Mouse (Mus musculus) kidney, postnatal 10 days (tissue): ENCODE results near the gene Tescl.
A peak's percentile ranks its signal among the peaks of the same experiment; 100 is the strongest.

Experiments
- DNase-seq: peaks from one replicate; pipeline ENCODE4 v3.0.0; 2021; ENCODE audit warnings: mixed read lengths

Gene Tescl

DNA sequence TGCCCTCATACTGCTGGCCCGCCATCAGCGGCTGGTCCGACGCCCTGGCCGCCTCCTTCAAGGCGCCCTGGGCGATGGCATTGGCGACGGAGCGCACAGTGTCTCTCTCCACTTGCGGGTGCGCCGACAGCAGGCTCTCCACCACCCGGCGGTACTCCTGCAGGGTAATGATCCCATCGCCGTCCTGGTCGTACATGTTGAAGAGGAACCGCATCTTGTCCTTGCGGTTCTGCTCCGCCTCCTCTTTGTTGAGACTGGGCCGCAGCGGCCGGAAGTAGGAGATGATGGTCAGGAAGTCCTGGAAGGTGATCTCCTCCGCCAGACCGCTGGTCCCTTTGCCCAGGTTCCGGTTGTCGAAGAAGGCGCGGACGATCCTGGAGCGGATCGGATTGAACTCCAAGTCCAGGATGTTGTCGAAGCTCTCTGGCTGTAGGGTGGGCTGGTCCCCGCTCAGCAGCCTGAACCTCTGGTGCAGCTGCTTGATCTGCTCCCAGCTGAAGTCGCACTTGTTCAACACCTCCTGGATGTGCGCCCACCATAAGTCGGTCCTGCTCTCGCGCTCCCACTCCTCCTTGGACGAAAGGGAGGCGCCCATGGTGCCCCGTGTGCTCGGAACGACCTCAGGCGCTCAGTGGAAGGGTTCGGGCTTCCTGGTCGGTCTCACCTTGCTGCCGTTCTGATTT, at the start of gene Tescl:
TSS of gene Tescl (minus strand) at position 633 of the 683 bp plus-strand sequence.
- DNase-seq: peak; percentile 34

DNA sequence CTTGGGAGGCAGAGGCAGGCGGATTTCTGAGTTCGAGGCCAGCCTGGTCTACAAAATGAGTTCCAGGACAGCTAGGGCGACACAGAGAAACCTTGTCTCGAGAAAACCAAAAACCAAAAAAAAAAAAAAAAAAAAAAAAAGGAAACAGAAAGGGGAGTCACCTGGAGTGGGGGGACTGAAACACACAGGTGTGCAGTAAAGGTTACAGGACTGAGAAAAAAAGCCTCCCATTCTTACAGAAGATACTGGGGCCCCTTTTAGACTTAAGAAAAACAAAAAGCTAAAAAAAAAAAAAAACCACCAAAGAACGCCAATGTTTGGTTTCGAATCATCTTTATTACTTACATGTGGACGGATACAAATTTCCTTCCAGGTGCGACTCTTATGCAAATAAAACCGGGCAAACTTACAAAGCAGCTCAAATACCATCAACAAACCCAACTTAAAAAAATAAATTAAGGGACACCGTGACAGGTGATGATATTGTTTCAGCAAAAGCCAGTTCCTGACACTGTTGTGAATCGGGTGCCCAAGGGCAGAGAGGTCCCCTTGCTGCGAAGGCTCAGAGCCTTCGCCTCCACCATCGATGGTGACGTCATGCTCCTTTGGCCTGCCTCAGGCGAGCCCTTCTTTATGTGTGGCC, 49.1 kb upstream of the Tescl start:
- DNase-seq: no peak

DNA sequence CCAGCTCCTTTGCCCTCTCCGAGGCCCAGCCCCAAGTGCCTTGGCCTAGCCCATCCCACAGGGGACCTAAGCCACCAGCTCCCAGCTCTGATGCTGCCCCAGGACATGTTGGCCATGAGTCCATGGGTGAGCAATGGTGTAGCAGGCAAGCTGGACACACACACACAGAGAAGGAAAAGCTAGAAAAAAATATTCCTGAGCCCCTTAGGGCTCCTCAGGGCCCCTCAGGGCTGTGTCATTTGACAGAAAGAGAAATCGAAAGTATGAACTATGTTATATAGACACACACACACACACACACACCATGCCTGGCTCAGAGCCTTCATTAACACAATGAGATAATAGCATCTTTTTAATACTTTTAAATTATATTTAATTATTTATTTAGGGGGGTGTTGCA, 46.6 kb upstream of the Tescl start:
- no peak for DNase-seq

DNA sequence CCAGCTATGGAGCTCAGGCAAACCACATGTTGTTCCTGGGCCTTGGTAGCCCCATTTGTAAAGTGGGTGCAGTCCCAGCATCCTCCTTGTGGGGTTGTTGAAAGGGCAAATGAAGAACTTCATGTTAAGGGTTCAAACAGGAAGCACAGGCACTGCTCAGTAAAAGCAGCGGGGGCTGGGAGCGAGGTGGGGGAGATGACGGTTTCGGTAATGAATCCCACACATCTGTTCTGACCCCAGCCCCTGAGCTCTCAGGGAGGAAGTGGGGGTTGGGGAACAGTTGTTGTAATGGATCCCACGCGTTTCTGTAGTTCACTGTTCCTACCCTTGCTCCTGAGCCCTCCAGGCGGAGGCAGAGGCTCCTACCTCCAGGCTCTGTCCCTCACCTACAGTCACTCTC, 46.2 kb upstream of the Tescl start:
- DNase-seq: no peak

DNA sequence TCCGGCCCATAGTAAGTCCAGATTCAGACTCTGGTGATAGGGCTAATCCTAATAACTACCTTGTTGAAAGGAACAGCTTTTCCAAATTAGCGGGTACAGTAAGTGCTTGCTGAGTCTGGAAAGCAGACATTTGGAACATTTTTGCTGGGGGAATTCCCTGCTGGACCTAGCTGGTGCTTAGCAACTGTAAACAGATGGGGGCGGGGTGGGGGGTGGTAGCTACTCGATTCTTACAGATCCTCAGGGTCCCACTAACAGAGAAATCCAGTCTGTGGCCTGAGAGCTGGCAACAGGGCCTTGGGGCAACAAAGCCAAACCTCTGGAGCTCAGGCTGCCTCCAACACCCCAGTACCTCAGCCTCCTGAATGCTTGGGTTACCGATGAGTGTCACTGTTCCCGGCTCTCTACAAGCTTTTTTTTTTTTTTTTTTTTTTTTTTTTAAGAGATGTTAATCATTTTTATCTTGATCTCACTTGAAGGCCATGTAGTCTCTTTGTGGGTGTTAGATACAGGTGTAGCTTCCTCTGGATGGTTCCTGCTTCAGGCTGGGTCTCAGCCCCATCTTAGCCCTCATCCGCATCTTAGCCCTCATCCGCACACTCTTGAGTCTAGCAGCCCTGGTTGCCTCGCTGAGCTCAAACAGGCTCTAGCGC, 44.4 kb upstream of the Tescl start:
- no peak for DNase-seq

DNA sequence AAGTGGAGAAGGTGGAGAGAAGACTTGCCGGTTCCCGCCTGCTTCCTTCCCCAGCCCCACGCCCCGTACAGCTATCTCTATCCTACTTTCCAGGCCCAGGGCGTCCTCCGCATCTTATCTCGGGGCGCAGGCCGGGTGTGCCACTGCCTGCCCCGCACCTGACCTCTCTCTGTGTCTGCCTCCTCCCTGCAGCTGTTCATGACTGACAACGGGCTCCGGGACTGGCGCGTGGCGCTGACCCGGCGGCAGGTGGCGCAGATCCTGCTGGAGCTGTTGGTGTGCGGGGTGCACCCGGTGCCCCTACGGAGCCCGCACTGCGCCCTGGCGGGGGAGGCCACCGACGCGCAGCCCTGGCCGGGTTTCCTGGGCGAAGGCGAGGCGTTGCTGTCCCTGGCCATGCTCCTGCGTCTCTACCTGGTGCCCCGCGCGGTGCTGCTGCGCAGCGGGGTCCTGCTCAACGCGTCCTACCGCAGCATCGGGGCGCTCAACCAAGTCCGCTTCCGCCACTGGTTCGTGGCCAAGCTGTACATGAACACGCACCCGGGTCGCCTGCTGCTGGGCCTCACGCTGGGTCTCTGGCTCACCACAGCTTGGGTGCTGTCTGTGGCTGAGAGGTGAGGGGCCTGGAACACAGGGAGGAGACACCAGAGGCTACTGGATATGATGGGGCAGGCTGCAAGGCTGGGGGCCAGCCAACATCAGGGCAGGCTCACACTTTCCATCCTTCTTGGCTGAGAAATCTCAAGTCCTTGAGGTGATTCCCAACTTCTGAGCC, 43.5 kb upstream of the Tescl start:
- peak; percentile 42 for DNase-seq

DNA sequence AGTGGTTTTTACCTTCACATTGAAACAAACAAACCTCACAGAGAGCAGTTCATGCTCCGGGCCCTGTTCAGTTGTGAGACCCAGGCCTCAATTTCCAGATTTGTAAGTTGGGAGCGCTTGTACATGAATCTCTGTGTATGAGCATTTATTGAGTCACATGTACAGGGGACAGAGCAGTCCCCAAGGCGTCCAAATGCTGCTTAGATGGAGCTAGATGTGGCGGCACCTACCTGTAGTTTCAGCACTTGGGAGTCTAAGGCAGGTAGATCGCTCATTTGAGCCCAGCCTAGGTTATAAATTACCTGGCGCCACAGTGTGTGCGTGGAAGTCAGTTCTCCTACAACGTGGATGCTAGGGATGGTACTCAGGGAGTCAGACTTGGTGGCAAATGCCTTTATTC, 42.7 kb upstream of the Tescl start:
- no peak for DNase-seq

DNA sequence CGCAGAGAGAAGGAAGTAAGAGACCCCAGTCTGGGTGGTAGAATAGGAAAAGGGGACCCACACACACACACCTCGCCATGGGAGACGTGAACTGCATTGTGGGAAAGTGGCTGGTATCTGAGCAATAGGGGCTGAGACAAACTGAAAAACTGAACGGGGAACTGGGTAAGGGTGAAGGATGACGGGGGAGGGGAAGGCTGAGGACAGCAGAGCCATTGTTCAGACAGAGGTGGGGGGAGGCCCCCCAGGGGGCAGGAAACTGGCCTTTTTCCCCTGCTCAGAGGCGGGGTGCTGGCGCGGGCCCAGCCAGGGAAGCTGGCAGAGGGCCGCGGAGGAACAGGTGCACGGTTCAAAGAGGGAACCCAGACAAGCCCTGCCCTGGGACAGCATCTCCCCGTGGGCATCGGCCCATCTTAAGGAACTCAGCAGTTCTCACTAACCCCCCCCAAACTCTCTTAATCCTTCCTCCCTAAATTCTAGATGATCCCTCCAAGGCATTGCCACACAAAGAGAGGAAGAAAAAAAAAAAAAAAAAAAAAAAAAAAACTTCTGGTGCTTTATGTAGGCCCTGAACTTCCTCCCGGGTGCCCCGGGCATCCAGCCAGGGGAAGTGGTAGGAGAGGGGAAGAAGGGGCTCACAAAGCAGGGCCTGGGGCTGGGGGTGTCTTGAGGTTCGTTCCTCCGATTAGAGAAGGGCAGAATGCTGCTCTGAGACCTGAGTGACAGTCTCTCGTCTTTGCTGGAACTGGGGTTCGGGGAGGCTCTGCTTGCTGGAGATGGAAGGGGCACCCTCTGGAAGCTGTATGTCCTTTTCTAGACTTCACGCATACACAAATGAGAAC, 40.0 kb upstream of the Tescl start:
- peak; percentile 59 for DNase-seq

DNA sequence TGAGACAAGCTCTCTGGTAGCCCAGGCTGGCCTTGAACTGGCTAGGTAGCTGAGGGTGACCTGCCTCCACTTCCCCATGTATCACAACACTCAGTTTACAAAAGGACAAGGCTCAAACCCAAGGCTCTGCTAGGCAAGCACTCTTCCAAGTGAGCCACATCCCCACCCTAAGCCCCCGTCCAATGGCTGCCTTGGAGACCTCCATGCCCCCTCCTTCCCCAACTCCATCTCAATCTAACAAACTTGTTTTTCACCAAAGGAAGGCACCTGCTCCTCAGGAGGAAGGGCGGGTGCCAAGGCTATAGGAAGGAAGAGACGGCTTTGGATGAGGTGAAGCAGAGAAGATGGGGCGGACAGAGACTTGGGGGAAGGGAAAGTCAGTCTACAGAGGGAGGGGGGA, 39.0 kb upstream of the Tescl start:
- DNase-seq: no peak

DNA sequence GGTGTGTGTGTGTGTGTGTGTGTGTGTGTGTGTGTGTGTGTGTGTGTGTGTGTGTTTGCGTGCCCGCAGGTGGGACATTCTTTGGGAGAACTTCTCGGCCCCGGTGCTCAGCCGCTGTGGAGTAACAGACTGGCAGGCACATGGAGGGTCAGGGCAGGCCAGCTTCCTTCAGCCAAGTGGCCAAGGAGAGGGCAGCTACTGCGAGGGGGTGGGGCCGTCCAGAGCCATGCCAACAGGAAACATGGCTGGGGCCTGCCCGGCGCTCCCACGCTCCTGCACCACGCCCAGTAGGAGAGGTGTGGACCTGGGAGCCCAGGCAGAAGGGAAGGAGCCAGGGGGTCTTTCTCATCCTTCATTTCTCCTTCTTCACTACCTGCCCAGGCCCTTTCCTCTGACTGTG, 38.6 kb upstream of the Tescl start:
- DNase-seq: peak; percentile 21

DNA sequence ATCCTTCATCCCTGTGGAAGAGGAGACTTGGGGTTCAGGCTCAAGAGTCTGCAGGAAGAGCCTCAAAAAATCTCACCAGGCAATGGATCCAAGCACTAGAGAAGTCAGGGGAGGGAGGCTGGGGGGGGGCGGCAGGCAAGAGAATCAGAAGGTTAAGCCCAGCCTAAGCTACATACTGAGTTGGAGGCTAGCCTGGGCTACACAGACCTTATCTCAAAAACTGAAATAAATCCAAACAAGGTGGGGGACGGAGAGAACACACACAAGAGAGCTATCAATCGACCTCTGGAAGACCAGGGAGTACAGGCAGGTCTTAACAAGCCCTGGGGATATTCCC, 38.0 kb upstream of the Tescl start:
- DNase-seq: no peak

DNA sequence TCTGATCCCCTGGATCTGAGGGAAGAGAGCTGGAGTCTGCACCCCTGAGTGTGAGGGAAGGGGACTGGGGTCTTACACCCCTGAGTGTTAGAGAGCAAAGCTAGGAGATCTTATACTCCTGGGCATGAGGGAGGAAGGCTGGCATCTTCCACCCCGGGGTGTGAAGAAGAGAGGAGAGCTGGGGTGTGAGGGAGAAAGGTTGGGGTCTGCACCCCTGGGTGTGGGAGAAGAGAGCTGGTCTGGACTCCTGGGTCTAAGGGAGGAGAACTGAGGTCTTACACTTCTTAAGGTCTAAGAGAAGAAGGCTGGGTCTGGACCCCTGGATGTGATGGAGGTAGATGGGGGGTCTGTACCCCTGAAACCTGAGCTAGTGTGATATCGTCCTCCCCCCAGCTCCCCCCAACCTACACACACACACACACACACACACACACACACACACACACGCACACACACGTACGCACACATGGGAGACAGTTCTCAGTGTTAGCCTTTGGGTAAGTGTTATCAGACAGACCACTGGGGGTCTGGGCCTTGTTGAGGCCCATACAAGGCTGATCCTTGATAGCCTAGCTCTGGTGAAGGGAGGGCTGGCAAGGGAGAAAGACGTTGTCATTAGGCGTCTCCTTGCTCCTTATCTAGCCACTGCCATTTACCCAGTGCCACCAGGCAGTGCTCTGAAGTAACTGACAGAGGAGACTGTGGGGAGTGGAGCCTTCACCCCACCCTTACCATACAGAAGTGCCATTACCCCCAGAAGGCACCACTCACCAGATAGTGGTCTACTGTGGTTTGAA, 37.5 kb upstream of the Tescl start:
- DNase-seq: no peak

DNA sequence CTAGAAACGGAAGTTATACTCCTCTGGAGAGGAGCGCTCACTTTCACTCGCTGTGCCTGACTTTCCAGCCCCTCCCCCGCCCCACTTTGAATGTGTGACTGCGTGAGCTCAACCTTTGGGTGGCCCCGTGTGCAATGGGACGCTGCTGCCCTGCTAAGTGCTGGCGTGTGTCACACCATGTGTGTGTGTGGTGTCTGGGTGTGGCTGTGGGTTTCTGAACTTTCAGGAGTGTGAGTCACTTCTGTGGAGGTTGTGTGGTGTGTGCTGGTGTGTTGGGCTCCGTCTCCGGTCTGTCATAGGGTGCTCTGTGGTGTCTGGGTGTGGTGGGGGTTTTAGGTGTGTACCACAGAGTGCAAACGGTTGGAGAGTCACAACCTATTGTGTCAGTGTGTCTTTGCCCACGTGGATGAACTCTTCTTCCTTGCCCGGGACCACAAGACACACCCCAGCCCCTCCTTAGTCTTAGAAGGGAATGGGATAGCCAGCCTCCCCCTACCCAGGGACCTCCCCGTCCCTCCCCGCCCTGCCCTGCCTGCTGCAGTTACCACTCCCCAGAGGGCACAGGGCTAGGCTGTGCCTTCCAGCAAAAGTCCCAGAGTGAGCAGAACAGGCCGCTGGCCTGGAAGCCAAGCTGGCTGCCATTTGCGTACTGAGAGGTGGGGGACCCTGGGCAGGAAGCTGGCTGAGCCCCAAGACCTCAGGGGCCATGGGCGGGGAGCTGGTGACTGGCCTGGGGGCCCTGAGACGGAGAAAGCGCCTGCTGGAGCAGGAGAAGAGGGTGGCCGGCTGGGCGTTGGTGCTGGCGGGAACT, 36.2 kb upstream of the Tescl start, which contains the start of gene Kcnn4:
TSS of gene Kcnn4 (plus strand) at position 533 of the 811 bp plus-strand sequence.
- DNase-seq: no peak

DNA sequence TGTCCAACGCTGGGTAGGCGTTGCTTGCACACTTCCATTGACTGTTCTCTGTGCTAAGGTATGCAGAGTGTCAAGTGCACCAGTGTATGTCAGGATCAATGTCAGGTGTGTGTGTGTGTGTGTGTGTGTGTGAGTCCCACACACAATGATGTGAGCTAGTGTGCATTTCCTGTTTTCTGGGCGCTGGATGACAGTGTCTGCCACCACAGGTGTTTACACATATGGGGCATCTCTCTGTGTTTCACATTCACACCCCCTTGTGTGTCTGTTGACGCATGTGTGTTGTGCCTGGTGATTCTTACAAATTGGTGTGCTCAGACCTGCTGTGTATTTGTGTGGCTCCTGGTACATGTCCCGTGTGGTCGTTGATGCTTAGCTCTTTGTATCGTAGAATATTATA, 35.2 kb upstream of the Tescl start:
- no peak for DNase-seq

DNA sequence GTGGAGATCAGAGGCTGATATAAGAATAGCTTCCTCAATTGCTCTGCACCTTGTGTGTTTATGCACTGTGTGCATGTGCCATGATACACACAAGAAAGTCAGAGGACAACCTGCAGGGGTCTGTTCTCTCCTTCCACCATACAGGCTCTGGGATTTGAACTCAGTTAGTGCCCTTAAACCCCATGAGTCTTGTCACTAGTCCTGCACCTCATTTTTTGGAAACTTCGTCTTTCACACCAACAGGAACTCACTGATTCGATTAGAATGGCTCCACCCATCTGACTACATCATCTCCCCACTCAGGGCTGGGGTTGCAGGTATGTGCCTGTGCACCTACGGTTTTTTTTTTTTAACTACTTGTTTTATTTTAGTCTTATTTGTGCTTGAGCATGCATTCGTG, 34.5 kb upstream of the Tescl start:
- no peak for DNase-seq

DNA sequence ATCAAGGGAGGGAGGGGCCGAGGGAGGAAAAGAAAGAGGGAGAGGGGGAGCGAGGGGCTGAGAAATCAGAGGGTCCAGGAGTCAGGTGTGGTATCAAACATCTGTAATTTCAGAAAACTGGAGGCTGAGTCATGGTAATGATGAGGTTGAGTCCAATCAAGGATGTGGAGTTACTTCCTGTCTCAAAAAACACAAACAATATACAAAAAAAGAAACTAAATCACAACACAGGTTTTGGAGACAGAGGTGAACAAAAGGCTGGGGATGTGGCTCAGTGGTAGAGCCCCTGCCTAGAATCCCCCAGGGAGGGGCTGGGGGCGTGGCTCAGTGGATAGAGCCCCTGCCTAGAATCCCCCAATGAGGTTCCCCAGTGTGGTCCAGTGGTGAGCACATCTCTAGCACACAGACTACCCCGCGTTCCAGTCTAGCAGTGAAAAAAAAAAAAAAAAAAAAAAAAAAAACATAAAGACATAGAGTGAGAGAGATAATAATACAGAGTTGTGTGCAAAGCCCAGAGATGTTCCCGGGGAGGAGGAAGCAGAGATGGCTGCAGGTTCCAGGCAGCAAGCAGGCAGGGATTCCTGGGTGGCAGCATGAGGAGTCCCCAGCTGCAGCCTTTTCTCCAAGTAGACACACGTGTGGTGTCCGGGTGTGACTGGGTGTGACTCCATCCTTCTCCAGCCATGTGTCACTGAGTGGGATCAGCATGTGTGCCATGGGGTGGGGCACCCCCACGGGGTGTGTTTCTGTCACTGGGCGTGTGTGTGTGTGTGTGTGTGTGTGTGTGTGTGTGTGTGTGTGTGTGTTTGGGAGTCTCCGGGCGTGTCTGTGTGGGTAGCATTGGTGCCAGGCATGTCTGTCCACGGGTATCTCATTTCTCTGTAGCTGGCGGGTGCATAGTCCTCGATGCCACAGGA, 33.2 kb upstream of the Tescl start:
- no peak for DNase-seq

DNA sequence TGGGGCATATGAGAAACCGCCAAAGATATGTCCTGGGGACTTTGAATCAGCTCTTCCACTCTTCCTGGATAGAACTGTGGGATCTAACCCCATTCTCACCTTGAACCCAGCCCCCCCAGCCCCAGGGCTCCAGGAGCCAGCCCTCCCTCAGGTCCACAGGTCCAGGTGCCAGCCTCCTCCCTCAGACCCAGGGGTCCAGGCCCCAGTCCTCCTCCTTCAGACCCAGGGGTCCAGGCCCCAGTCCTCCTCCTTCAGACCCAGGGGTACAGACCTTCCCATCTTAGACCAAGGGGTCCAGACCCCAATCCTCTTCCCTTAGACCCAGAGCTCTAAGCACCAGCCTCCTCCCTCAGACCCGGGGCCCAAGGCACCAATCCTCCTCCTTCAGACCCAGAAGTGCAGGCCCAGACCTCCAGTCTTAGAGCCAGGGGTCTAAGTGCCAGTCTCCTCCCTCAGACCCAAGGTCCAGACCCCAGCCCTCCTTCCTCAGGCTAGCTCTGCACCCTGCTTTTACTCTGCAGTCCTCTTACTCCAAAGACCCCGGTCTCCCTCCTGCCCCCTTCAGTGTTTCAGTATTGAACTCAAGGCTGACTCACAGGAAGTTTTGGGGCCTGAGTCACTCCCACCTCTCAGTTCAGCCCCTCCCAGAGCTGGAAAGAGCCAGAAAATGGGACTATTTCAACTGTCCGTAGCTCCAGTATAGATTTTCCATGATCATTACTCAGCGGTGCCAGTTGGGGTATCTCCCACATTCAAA, 31.7 kb upstream of the Tescl start:
- DNase-seq: no peak

DNA sequence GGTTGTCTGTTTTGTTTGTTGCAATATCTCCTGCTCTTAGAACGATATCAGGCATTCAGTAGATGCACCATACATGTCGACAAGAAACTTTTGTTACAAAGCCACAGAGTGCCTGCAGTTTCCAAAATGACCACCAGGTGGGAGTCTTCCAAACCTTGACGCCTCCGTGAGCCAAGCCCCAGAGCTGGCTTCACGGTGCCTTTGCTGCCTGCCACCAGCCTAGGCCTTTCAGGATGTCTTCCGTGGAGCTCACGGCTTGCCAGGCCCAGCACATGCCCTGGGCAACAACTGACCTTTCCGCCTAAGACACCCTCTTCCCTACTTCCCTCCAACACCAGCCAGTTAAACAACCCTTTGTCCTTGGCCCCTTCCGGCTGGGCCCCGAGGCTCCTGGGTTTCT, 31.1 kb upstream of the Tescl start:
- peak; percentile 90 for DNase-seq

DNA sequence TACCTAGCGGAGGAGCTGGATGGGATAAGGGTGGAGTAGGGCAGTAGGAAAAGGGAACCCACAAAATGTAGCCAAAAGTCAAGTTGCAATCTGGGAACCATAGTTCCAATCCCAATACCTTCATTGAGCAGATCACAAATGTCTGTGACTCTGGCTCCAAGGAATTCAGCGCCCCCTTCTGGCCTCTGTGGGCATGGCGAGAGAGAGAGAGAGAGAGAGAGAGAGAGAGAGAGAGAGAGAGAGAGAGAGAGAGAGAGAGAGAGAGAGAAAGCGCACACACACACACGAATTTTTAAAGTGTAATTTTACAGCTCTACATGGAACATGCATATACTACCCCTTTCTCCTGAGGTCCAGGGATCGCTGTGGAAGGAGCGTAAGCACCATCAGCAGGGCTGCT, 29.5 kb upstream of the Tescl start:
- peak; percentile 38 for DNase-seq
